Mouse (Mus musculus) cerebellum, adult 2 months (tissue): Measurements from ENCODE around the gene Rapgef2.

Experiments used
- CTCF ChIP-seq: fragments of 200-500 bp; IDR thresholded peaks from 2 replicates; pipeline ENCODE4 v1.5.1; 2011; ENCODE audit warnings: low read depth, mild to moderate bottlenecking, control low read depth, low read length, moderate library complexity, borderline replicate concordance; ENCODE audit not compliant: insufficient read depth
- POLR2A ChIP-seq: fragments of 200-500 bp; IDR thresholded peaks from 2 replicates; pipeline ENCODE4 v1.6.1; 2011; ENCODE audit warnings: low read length, control low read depth, borderline replicate concordance; ENCODE audit not compliant: insufficient read depth

- TF ChIP-seq CTCF (no peak), POLR2A (no peak)
Observed at GRCm38 (mm10) chr3:79174168-79174567, 112.1 kb downstream of the Rapgef2 start.
